19 mouse cellular contexts compared by ENCODE assay signal in the genomic region with DNA sequence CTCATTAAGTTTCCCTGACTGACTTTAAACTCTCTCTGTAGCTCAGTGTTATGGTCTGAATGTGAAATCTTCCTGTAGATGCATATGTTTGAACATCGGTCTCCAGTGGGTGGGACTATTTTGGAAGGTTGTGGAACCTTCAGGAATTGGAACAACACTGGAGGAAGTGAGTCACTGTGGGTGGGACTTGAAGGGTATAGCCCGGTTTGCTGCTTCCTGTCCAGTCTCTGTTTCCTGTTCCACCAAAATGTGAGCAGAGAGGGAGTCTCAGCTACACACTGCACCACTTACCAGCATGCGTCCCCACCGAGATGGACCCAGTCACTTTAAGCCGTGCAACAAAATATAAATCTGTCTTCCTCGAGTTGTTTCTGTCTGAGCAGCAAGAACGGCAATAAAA.
DNase-seq lines count a peak whose midpoint lies in the region; ATAC-seq and TF ChIP-seq lines count a peak whose summit lies in the region.
"Had no signal": no experiment of that assay in that cellular context is flagged by ENCODE, and none has a peak within 500 bp of the region (broad histone marks: within the 10 kb centered on the region; RNA-seq: fewer than 3 reads in every experiment).

No protein-coding gene starts in this region.

- no peak for ATAC-seq in stomach, embryonic 16.5 days (ENCODE audit: insufficient read depth, low FRiP score)
- no peak for ATAC-seq in stomach, postnatal 0 days (ENCODE audit: low FRiP score, low TSS enrichment)
- peak; percentile 61 for ATAC-seq in granulocyte monocyte progenitor cell, adult 5-6 weeks (replicated peaks; ENCODE audit: poor library complexity, severe bottlenecking)
- no peak for ATAC-seq in midbrain, embryonic 15.5 days (replicated peaks)
- ATAC-seq: intestine, embryonic 16.5 days had no signal

- 80% methylated on average over 7 of the region's 7 CpGs for WGBS in stomach, embryonic 16.5 days
- WGBS in stomach, postnatal 0 days: 84% methylated on average over 7 of the region's 7 CpGs
- 93% methylated on average over 7 of the region's 7 CpGs for WGBS in hindbrain, embryonic 10.5 days
- 92% methylated on average over 7 of the region's 7 CpGs for WGBS in midbrain, embryonic 15.5 days

- no peak for TF ChIP-seq EP300 in stomach, postnatal 0 days (optimal IDR thresholded peaks at IDR 0.05)

- DNase-seq in stomach, postnatal 0 days (ENCODE audit: low spot score): no peak
- no peak for DNase-seq in hindbrain, embryonic 10.5 days (ENCODE audit: low spot score)
- no peak for DNase-seq in layer of hippocampus, adult 8-10 months (ENCODE audit: low spot score in 2 of 2)
- DNase-seq: adrenal gland, postnatal 10 days; cerebellum, adult 2 months; gastrocnemius, postnatal 10 days; midbrain, embryonic 14.5 days; right cerebral cortex, adult 18-20 months had no signal

- 0 out of 2 replicates have a peak overlapping the region, but pooled peaks have one; percentile 4 for H3K27ac ChIP-seq in stomach, embryonic 16.5 days (ENCODE audit: low read length)
- no peak overlapping the region for H3K27ac ChIP-seq in stomach, postnatal 0 days (replicated peaks)
- H3K27ac ChIP-seq in hindbrain, embryonic 10.5 days: no peak overlapping the region
- no peak overlapping the region for H3K27ac ChIP-seq in midbrain, embryonic 15.5 days
- H3K27ac ChIP-seq: embryonic facial prominence, embryonic 13.5 days; hindbrain, embryonic 13.5 days; limb, embryonic 13.5 days; liver, embryonic 15.5 days; macrophage had no signal

- no peak overlapping the region for H3K4me2 ChIP-seq in stomach, embryonic 16.5 days (ENCODE audit: low read depth, low read length)
- no peak overlapping the region for H3K4me2 ChIP-seq in stomach, postnatal 0 days (replicated peaks; ENCODE audit: low read depth)
- H3K4me2 ChIP-seq in midbrain, embryonic 15.5 days: no peak overlapping the region
- H3K4me2 ChIP-seq: embryonic facial prominence, embryonic 13.5 days; hindbrain, embryonic 13.5 days; limb, embryonic 13.5 days; liver, embryonic 15.5 days had no signal

- H3K27me3 ChIP-seq in stomach, embryonic 16.5 days (ENCODE audit: control insufficient read depth, insufficient read depth, low read length): no peaks in the 10 kb centered on the region
- H3K27me3 ChIP-seq in stomach, postnatal 0 days (ENCODE audit: control insufficient read depth, insufficient read depth, low read length): no peaks in the 10 kb centered on the region
- H3K27me3 ChIP-seq in E14TG2a.4 (ENCODE audit: insufficient read depth, low read length): 0 out of 2 replicates have a peak, but pooled peaks cover 3% of the 10 kb centered on the region
- H3K27me3 ChIP-seq in hindbrain, embryonic 10.5 days (ENCODE audit: insufficient read depth, poor library complexity, severe bottlenecking): no peaks in the 10 kb centered on the region
- H3K27me3 ChIP-seq in midbrain, embryonic 15.5 days (replicated peaks): no peaks in the 10 kb centered on the region
- H3K27me3 ChIP-seq: embryonic facial prominence, embryonic 13.5 days; hindbrain, embryonic 13.5 days; limb, embryonic 13.5 days; liver, embryonic 15.5 days had no signal

- no peaks in the 10 kb centered on the region for H3K9me3 ChIP-seq in stomach, embryonic 16.5 days (replicated peaks; ENCODE audit: control insufficient read depth, low read length)
- H3K9me3 ChIP-seq in stomach, postnatal 0 days (ENCODE audit: control insufficient read depth, low read length): no peaks in the 10 kb centered on the region
- H3K9me3 ChIP-seq in E14TG2a.4 (ENCODE audit: low read length): no peaks in the 10 kb centered on the region
- no peaks in the 10 kb centered on the region for H3K9me3 ChIP-seq in hindbrain, embryonic 10.5 days
- no peaks in the 10 kb centered on the region for H3K9me3 ChIP-seq in midbrain, embryonic 15.5 days
- H3K9me3 ChIP-seq: embryonic facial prominence, embryonic 13.5 days; hindbrain, embryonic 13.5 days; limb, embryonic 13.5 days; liver, embryonic 15.5 days had no signal

- TF ChIP-seq CTCF in stomach, postnatal 0 days (IDR thresholded peaks at IDR 0.05; ENCODE audit: low read depth): no peak
- no peak for TF ChIP-seq CTCF in E14TG2a.4 (conservative IDR thresholded peaks at IDR 0.05; ENCODE audit: low read length)

- H3K4me3 ChIP-seq in stomach, embryonic 16.5 days (replicated peaks; ENCODE audit: low read length): no peak overlapping the region
- H3K4me3 ChIP-seq in stomach, postnatal 0 days (ENCODE audit: low read depth, low read length): no peak overlapping the region
- H3K4me3 ChIP-seq in E14TG2a.4 (replicated peaks; ENCODE audit: low read length): peak overlapping the region; percentile 73
- no peak overlapping the region for H3K4me3 ChIP-seq in hindbrain, embryonic 10.5 days
- no peak overlapping the region for H3K4me3 ChIP-seq in midbrain, embryonic 15.5 days
- H3K4me3 ChIP-seq: embryonic facial prominence, embryonic 13.5 days; hindbrain, embryonic 13.5 days; limb, embryonic 13.5 days; liver, embryonic 15.5 days had no signal

- no peaks in the 10 kb centered on the region; the same call in 1 of the 2 replicates for H3K4me1 ChIP-seq in stomach, embryonic 16.5 days (ENCODE audit: control insufficient read depth, insufficient read depth, low read length)
- no peaks in the 10 kb centered on the region for H3K4me1 ChIP-seq in stomach, postnatal 0 days (replicated peaks; ENCODE audit: control insufficient read depth, insufficient read depth)
- peaks cover 61% of the 10 kb centered on the region for H3K4me1 ChIP-seq in E14TG2a.4 (replicated peaks; ENCODE audit: low read depth, low read length)
- H3K4me1 ChIP-seq in hindbrain, embryonic 10.5 days (replicated peaks): 0 out of 2 replicates have a peak, but pooled peaks cover 7% of the 10 kb centered on the region
- H3K4me1 ChIP-seq in midbrain, embryonic 15.5 days: no peaks in the 10 kb centered on the region
- H3K4me1 ChIP-seq: hindbrain, embryonic 13.5 days; liver, embryonic 15.5 days had no signal

- H3K9ac ChIP-seq in stomach, embryonic 16.5 days (ENCODE audit: low read length): no peak overlapping the region
- H3K9ac ChIP-seq in stomach, postnatal 0 days (ENCODE audit: low read length): no peak overlapping the region
- no peak overlapping the region for H3K9ac ChIP-seq in midbrain, embryonic 15.5 days
- H3K9ac ChIP-seq: embryonic facial prominence, embryonic 13.5 days; hindbrain, embryonic 13.5 days; limb, embryonic 13.5 days; liver, embryonic 15.5 days had no signal

- H3K36me3 ChIP-seq in stomach, embryonic 16.5 days (ENCODE audit: control insufficient read depth, insufficient read depth, low read length): no peaks in the 10 kb centered on the region
- H3K36me3 ChIP-seq in stomach, postnatal 0 days (ENCODE audit: control insufficient read depth, insufficient read depth, low read length): no peaks in the 10 kb centered on the region
- no peaks in the 10 kb centered on the region for H3K36me3 ChIP-seq in E14TG2a.4 (ENCODE audit: insufficient read depth, low read length)
- H3K36me3 ChIP-seq in hindbrain, embryonic 10.5 days: no peaks in the 10 kb centered on the region
- H3K36me3 ChIP-seq in midbrain, embryonic 15.5 days (replicated peaks): no peaks in the 10 kb centered on the region
- H3K36me3 ChIP-seq: embryonic facial prominence, embryonic 13.5 days; G1E; hindbrain, embryonic 13.5 days; limb, embryonic 13.5 days; liver, embryonic 15.5 days had no signal
